Mouse (Mus musculus): Measurements from ENCODE around the gene Prrg2. TPM values are rescaled to one million over a fixed set of nuclear protein-coding genes. Genes with fewer than 3 reads are reported as not detected.
A peak's percentile ranks its signal among the peaks of the same experiment; 100 is the strongest.

The Prrg2 gene
- total RNA-seq, 2 experiments from 2014 or later = 6.6 to 7.1 TPM

DNA sequence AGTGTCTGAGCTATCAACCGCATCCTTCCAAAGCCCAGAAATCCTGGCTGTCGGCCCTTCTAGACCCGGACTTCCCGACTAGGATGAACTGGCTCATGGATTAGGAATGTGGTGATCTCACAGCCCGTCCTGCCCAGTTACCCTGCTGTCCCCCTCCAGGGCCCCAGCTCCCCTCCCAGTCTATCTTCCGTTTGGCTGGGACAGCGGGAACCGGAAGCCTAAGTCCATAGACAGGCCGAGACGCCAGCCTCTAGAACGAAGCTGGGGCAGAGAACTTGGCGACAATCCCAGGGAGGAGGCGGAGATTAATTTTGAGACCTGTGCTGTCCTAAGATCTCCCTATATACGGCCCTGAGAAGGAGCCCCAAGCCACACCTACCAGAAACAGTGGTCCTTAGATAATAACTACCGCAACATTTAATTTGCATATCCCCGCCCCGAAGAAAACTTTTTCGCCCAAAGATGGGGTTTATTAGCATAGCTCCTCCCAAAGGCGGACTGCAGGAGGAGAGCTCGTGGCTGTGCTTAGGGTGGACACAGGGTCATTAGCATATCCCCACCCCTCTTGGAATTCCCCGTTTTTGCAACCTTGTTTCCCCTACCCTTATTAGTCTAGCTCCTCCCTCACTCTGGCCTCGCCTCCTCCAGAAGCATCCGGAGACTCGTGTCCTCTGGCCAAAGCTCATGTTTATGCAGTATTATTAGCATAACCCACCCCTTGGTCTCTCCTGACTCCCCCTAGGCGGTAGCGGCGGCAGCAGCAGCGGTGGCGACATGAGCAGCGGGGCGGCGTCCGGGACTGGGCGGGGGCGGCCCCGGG lies 45.0 kb downstream of the Prrg2 start, which contains the start of gene Rras:
Gene Rras, plus strand, starts transcription at position 720 of the 820 bp plus-strand sequence.
- intact Hi-C loops (cut with DNase I) = loop anchor here (5.0 kb wide), 1 partner anchor 35 kb away; the partner anchor contains the start of gene Prr12
- DNase-seq (ENCODE audit: low spot score in 2 of 2) = peak; percentile 80 to 88

DNA sequence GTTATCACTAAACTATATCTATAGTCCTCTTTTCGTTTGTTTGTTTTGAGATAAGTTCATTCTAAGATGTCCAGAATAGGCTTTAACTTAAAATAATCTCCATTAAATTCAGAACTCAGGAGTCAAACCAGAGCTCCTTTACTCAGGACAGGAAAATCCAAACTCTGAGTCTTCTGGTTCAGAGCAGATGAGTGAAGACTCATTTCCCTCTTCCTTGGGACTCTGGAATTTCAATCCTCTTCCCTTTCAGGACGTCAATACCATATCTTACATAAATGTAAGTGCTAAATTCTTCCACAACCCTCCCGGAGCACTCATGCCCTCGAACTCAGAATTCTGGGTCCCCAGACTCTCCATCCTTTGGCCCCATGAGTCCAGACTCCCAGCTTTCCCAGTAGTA lies 45.7 kb downstream of the Prrg2 start:
- DNase-seq (ENCODE audit: low spot score in 2 of 2) = no peak
- intact Hi-C loops (cut with DNase I) = loop anchor here (5.0 kb wide), 1 partner anchor 36 kb away; the partner anchor contains the start of gene Prr12

DNA sequence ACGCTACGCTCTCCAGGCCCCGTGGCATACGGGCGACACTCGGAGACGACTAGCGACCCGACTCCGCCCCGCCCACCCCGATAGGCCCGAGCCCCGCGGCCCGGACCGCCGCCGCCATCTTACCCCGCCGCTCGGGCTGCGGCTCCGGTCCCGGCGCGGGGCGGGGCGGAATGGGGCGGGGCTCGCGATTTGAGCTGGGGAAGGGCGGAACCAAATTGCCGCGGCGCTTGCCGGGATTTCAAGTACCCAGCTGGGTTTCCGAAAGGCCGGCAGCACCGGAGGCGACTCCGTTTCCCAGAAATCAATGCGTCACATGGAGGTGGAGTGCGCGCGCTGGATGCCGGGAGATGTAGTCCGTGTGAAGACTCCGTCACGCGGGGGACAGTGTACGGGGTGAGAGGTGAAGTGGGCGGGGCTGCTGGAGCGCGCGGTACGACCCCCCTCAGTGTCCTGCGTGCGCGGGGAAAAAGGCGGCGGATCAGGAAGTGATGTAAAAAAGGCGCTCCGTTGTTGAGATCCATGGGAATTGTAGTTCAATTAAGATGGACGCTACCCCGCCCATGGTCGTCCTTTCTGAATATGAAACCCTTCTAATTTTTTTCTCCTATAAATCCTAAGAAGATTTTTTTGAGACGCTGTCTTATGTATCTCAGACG lies 46.4 kb downstream of the Prrg2 start, which contains the start of gene Scaf1:
Gene Scaf1, minus strand, starts transcription at position 407 of the 656 bp plus-strand sequence.
- intact Hi-C loops (cut with DNase I) = loop anchor here (5.0 kb wide), 1 partner anchor 36 kb away; the partner anchor contains the start of gene Prr12
- DNase-seq (ENCODE audit: low spot score in 2 of 2) = peak; percentile 99

DNA sequence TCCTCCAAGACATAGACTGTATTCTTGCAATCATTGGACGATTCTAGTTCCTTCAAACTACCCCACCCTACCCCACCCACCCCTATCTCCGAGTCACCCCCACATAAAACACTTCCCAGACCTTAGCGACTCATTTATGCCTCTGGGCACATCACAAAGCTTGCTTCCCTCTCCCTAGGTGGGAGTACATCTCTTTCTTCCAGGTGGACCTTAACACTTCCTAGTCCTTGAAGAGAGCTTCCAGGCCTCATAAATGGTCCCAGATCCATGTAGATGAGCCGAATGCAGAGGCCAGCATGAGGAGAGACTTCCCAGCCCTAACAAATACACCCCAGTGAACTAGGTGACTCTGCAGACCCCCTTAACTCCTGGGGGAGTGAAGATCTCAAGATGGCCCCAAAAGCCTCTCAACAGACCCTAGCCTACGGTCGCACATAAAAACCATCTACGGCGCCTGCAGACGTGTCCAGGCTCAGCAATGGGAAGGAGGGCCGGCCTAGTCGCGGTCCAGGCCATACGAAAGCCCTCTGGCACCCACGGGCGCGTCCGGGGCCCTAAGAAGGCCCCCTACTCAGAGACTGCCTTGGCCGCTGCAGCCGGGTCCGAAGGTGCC lies 47.0 kb downstream of the Prrg2 start:
- DNase-seq (ENCODE audit: low spot score in 2 of 2) = peak in 1 of 2 experiments; percentile 35
- intact Hi-C loops (cut with DNase I) = loop anchor here (5.0 kb wide), 1 partner anchor 37 kb away; the partner anchor contains the start of gene Prr12

DNA sequence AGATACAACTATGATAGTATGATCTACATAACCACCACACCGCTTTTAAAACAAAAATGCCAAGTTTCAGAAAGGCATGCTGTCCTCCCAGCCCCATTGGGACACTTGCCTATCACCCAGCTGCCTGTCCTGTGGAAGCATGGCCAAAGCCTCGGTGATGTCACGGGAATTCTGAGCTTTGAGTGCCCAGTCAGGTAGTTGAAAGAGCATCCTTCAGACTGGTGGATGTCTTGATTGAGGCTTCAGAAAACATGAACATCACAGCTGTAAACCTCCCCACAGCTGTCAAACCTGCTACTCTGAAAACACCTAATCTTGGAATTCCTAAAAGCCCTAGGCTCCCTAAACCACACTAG lies 48.4 kb downstream of the Prrg2 start:
- no peak for DNase-seq (ENCODE audit: low spot score in 2 of 2)

DNA sequence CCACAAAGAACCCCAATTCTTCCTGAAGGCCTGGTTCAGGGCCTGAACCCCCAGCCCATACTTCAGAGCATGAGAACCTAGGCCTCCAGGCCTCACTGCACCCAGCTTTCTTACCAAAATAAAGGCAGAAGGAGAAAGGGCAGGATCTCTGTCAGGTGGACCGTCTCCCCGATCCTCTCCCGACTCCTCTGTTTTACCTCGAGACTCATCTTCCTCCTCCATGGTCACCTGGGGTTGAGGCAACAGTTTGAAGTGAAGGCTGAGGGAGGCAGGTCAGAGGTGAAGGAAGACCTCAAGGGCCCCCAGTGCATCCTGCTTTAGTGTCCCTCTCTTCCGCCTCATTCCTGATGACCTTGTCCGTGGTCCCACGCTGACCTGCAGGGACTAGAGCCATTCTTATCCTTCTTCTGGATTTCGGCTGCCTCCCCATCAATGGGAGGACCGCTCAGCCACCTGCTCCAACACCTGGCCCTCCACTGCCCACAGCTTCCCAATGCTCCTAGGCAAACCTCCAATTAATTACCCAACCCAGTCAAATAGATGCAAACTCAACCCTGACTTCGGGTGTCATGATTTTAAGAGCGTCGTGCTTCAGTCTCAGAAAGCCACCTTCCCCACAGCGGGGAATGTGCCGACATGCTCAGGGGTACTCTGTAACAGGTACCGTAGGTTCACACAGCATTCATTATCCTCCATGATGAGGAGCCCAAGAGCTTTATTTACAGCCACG lies 48.9 kb downstream of the Prrg2 start:
- no peak for DNase-seq (ENCODE audit: low spot score in 2 of 2)
- intact Hi-C loops (cut with DNase I) = no loop called here

More for the DNA sequence above, 48.4 kb downstream of the Prrg2 start:
- intact Hi-C loops (cut with DNase I) = no loop called here

DNA sequence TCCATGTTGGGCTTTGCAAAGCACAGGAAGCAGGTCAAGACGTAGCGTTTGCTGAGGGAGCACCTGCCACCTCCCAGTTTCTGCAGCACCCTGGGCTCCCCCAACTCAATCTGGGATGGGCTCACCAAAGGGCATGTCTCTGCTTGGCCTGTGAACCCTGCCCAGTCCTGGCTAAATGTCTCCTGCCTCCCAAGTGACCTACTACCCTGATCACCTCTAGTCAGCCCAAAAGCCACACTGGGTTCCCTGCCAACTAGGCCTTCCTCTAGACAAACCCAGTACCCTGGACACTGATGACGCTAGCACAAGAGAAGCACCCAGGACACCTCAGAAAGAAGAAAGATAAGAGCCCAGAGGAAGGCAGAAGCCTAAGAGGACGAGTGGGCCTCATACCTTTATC lies 49.7 kb downstream of the Prrg2 start:
- no peak for DNase-seq (ENCODE audit: low spot score in 2 of 2)
- intact Hi-C loops (cut with DNase I) = no loop called here

DNA sequence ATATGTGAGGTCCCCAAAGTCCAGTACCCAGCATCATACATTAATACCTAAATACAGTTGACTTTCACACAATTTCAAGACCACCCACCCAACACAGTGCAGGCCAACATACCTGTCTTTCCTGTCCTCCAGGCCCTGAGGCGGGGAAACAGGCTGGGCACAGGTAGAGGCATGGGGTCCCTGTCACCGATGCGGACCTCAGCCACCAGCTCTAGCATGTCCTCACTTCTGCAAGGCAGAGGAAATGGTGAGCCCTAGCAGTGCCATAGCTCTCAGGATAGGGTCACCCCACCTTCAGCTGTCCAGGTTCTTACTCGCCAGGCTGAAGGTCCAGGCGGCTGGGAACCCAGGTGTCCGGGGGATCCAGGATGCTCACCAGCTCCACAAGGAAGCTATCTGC lies 50.5 kb downstream of the Prrg2 start:
- intact Hi-C loops (cut with DNase I) = no loop called here
- DNase-seq (ENCODE audit: low spot score in 2 of 2) = no peak

DNA sequence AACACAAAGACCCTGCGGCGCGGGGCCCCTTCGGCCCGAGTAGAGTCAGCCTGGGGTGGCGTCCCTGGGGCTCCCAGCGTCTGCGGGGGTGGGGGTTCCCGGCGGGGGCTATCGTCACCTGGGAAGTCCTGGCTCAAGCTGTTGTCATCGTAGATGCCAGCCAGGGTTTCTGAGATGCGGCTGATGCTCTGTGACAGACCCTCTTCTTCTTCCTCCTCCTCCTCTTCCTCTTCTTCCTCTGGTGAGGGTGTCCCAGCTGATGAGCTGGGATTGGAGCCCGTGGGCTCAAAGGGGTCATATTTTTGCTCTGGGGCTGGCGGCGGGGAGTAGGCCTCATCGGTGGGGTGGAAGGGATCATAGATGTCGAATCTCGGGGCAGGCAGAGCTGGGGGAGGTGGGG lies 54.1 kb downstream of the Prrg2 start:
- DNase-seq (ENCODE audit: low spot score in 2 of 2) = no peak
- intact Hi-C loops (cut with DNase I) = no loop called here

DNA sequence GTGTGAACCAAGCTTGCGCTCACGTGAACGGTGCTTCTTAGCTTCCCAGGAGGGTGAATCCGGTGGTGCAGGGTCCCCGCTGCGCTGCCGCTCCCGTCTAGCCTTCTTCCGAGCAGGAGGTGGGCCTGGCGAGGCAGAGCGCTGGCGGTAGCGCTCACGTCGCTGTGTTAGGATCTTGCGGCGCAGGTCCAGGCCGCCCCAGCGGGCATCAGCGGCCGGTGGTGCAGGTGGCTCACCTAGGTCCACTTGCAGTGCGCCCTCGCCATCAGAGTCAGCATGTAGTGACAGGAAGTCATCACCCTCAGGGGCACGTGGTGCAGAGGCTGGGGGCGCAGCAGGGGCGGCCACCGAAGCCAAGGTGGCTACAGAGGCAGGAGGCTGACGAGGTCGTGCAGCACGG lies 54.6 kb downstream of the Prrg2 start:
- intact Hi-C loops (cut with DNase I) = no loop called here
- no peak for DNase-seq (ENCODE audit: low spot score in 2 of 2)

DNA sequence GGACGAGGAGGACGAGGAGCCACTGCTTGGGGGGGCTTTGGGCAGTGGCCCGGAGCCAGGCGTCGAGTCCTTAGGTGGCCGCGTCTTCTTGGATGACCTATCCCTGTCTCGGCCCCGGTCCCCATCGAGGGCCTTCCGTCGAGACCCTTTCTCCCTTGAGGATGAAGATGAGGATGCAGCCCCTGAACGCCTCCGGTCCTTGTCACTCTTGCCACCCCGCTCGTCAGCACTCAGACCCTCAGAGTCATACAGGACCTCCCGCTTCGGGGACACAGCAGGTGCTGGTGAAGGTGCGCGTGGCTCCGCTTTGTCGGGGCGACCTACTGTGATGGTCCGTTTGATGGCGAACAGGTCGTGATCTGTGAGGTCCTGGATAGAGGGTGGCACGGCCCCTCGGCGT lies 55.3 kb downstream of the Prrg2 start:
- intact Hi-C loops (cut with DNase I) = no loop called here
- no peak for DNase-seq (ENCODE audit: low spot score in 2 of 2)

DNA sequence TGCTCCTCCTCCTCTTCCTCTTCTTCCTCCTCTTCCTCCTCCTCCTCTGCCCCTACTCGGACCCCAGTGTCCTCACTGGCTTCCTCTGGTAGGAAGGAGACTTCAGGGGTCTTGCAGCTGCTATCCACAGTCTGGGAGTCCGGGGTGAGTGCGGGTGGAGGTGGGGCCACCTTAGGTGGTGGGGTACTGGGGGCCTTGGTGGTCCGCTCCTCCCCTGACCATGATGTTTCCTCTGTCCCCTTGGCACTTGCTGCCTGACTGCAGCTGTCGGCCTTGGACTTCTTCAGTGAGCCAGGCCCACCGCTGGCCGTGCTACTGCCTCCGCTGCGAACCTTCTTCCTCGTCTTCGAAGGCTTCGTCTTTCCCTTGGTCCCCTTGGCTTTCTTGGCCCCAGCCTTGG lies 56.0 kb downstream of the Prrg2 start:
- intact Hi-C loops (cut with DNase I) = no loop called here
- no peak for DNase-seq (ENCODE audit: low spot score in 2 of 2)

DNA sequence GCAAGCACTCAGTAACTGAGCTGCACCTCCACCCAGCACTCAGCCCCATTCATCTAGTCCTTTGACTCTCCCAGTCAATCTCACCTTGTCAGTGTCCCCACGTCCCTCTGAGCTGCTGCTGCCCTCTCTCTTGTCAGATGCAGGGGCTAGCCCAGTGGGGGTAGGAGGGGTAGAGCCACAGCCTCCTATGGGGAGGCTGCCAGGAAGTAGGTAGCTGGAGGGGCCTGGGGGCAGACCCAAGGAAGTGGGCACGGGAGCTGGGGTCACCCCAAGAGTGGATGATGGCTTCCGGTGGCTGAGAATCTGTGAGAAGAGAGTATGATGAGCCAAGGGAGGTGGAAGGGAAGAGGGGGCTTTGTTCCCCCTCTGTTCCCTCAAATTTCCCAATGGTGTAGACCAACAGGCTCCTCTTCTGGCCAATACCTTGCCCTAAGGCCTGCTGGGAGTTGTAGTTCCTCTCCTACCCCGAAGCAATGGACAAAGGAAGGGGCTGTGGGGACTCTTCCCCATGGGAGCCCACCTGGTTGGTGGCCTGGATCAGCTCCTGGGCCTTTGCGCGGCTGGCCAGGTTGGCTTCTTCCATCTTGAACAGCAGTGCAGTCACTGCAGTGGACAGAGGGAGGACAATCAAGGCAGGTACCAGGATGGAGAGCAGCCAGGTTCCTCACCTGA lies 57.0 kb downstream of the Prrg2 start:
- intact Hi-C loops (cut with DNase I) = no loop called here
- DNase-seq (ENCODE audit: low spot score in 2 of 2) = no peak

DNA sequence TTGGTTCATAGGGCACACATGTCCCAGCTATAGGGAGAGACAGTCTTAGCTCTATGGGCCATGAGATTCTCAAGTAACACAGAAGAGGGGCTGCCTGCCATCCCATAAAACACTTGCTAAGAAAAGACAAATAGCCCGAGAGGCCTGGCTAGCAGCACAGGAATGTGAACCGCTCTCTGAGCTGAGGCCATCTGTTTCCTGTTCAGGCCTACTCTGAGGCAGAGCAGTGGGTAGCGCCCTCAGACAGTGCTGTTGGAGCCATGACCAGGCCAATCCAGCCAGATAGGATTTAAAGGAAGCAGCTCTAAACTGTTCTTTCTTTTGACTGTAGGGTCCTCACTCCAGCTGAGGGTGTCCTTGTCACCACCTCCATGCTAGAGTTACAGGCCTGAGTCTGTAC lies 57.9 kb downstream of the Prrg2 start:
- DNase-seq (ENCODE audit: low spot score in 2 of 2) = no peak
- intact Hi-C loops (cut with DNase I) = no loop called here

Small RNA genes within 50 kb of the gene (microRNA-seq; reads per million reads assigned to microRNA genes)
- gene Mir7054 = 2.4 to 3.0 reads per million in 2 experiments

Other genes starting within 250 kb of the Prrg2 start
- 10 to 100 TPM; 33.0 to 37.1 TPM for gene Nup62, start 246.6 kb downstream of the Prrg2 start, total RNA-seq (2021)
- gene Il4i1, start 246.3 kb downstream of the Prrg2 start, total RNA-seq (2021) = 1 to 10 TPM; 2.3 to 3.1 TPM
- gene Atf5, start 246.0 kb downstream of the Prrg2 start, total RNA-seq (2021) = 10 to 100 TPM; 24.4 to 25.1 TPM
- 10 to 100 TPM; 80.8 to 81.1 TPM for gene Akt1s1, start 213.7 kb downstream of the Prrg2 start, total RNA-seq (2021)
- 10 to 100 TPM; 48.3 to 58.7 TPM for gene Tbc1d17, start 213.6 kb downstream of the Prrg2 start, total RNA-seq (2021)
- 10 to 100 TPM; 26.1 to 28.7 TPM for gene Pnkp, start 205.5 kb downstream of the Prrg2 start, total RNA-seq (2021)
- gene Ptov1, start 192.9 kb downstream of the Prrg2 start, total RNA-seq (2021) = 100 to 1,000 TPM; 263 to 271 TPM
- gene Med25, start 170.0 kb downstream of the Prrg2 start, total RNA-seq (2021) = 100 to 1,000 TPM in 1 of 2 experiments, 10 to 100 TPM in 1; 92.5 to 103 TPM
- 10 to 100 TPM; 20.4 to 22.9 TPM for gene Fuz, start 166.6 kb downstream of the Prrg2 start, total RNA-seq (2021)
- 100 to 1,000 TPM; 381 to 392 TPM for gene Ap2a1, start 133.2 kb downstream of the Prrg2 start, total RNA-seq (2021)
- 1 to 10 TPM; 2.6 to 2.8 TPM for gene Tsks, start 119.5 kb downstream of the Prrg2 start, total RNA-seq (2021)
- 100 to 1,000 TPM in 1 of 2 experiments, 10 to 100 TPM in 1; 97.4 to 101 TPM for gene Cpt1c, start 87.8 kb downstream of the Prrg2 start, total RNA-seq (2021)
- gene Prmt1, start 76.1 kb downstream of the Prrg2 start, total RNA-seq (2021) = 100 to 1,000 TPM; 166 to 183 TPM
- gene Irf3, start 65.0 kb downstream of the Prrg2 start, total RNA-seq (2021) = 10 to 100 TPM; 26.7 to 30.4 TPM
- gene Bcl2l12, start 64.0 kb downstream of the Prrg2 start, total RNA-seq (2021) = 1 to 10 TPM; 2.7 to 3.3 TPM
- 100 to 1,000 TPM; 153 to 162 TPM for gene Scaf1, start 46.3 kb downstream of the Prrg2 start, total RNA-seq (2021)
- gene Rras, start 44.7 kb downstream of the Prrg2 start, total RNA-seq (2021) = 10 to 100 TPM; 11.4 to 13.0 TPM
- 10 to 100 TPM; 61.4 to 65.7 TPM for gene Prr12, start 9.8 kb downstream of the Prrg2 start, total RNA-seq (2021)
- gene Nosip, start 248 bp downstream of the Prrg2 start, total RNA-seq (2021) = 10 to 100 TPM; 52.4 to 54.1 TPM
- 1 to 10 TPM; 7.5 to 7.8 TPM for gene Rcn3, start 29.5 kb upstream of the Prrg2 start, total RNA-seq (2021)
- gene Fcgrt, start 41.2 kb upstream of the Prrg2 start, total RNA-seq (2021) = 10 to 100 TPM; 21.0 to 22.8 TPM
- gene Rps11, start 61.8 kb upstream of the Prrg2 start, total RNA-seq (2021) = 100 to 1,000 TPM; 402 to 406 TPM
- gene Rpl13a, start 66.1 kb upstream of the Prrg2 start, total RNA-seq (2021) = 100 to 1,000 TPM; 608 to 639 TPM
- not detected for gene Gm45713, start 73.6 kb upstream of the Prrg2 start, total RNA-seq (2021)
- 1 to 10 TPM; 2.4 to 3.2 TPM for gene Flt3l, start 73.8 kb upstream of the Prrg2 start, total RNA-seq (2021)
- gene Pih1d1, start 91.6 kb upstream of the Prrg2 start, total RNA-seq (2021) = 10 to 100 TPM; 46.9 to 48.4 TPM
- 10 to 100 TPM; 10.7 to 13.5 TPM for gene Aldh16a1, start 91.9 kb upstream of the Prrg2 start, total RNA-seq (2021)
- gene Slc17a7, start 101.3 kb upstream of the Prrg2 start, total RNA-seq (2021) = 1,000 to 10,000 TPM; 1,570 to 1,628 TPM
- under 1 TPM in 1 of 2 experiments, not detected in 1; 0.18 TPM for gene Gfy, start 116.9 kb upstream of the Prrg2 start, total RNA-seq (2021)
- gene Pth2, start 118.3 kb upstream of the Prrg2 start, total RNA-seq (2021) = not detected
- 1 to 10 TPM; 3.0 to 3.5 TPM for gene Ccdc155, start 142.2 kb upstream of the Prrg2 start, total RNA-seq (2021)
- 10 to 100 TPM; 13.7 to 17.3 TPM for gene Dkkl1, start 149.5 kb upstream of the Prrg2 start, total RNA-seq (2021)
- 1 to 10 TPM; 5.6 to 6.1 TPM for gene Tead2, start 153.1 kb upstream of the Prrg2 start, total RNA-seq (2021)
- 1 to 10 TPM; 3.4 to 4.0 TPM for gene Cd37, start 176.4 kb upstream of the Prrg2 start, total RNA-seq (2021)
- 1 to 10 TPM in 1 of 2 experiments, under 1 TPM in 1; 0.97 to 1.1 TPM for gene Slc6a16, start 178.4 kb upstream of the Prrg2 start, total RNA-seq (2021)
- under 1 TPM; 0.40 to 0.59 TPM for gene Slc6a21, start 214.8 kb upstream of the Prrg2 start, total RNA-seq (2021)

Data from left cerebral cortex, postnatal 14 days (tissue).